Mouse (Mus musculus): ENCODE results near the gene Sall4.

Sall4 gene

GRCm38 (mm10) chr2:168767582-168767981 lies at the start of gene Sall4:
Sall4 (minus strand) TSS chr2:168767943.
- DNase-seq (ENCODE audit: low spot score in 2 of 2): no peak

- no peak for DNase-seq (ENCODE audit: low spot score in 2 of 2)
Measured at GRCm38 (mm10) chr2:168813243-168813642, 45.5 kb upstream of the Sall4 start.

GRCm38 (mm10) chr2:168809895-168810294 lies 42.2 kb upstream of the Sall4 start:
- DNase-seq (ENCODE audit: low spot score in 2 of 2): no peak

- DNase-seq (ENCODE audit: low spot score in 2 of 2): no peak
Measured at GRCm38 (mm10) chr2:168807681-168808080, 39.9 kb upstream of the Sall4 start.

- DNase-seq (ENCODE audit: low spot score in 2 of 2): no peak
Measured at GRCm38 (mm10) chr2:168803849-168804248, 36.1 kb upstream of the Sall4 start.

GRCm38 (mm10) chr2:168799326-168799725 lies 31.6 kb upstream of the Sall4 start:
- DNase-seq (ENCODE audit: low spot score in 2 of 2): no peak

- peak in 1 of 2 experiments; percentile 4 for DNase-seq (ENCODE audit: low spot score in 2 of 2)
Measured at GRCm38 (mm10) chr2:168798921-168799320, 31.2 kb upstream of the Sall4 start.

GRCm38 (mm10) chr2:168791115-168791802 lies 23.5 kb upstream of the Sall4 start:
- peak in 1 of 2 experiments; percentile 11 for DNase-seq (ENCODE audit: low spot score in 2 of 2)

GRCm38 (mm10) chr2:168786174-168786573 lies 18.4 kb upstream of the Sall4 start:
- no peak for DNase-seq (ENCODE audit: low spot score in 2 of 2)

GRCm38 (mm10) chr2:168780596-168780995 lies 12.9 kb upstream of the Sall4 start:
- DNase-seq (ENCODE audit: low spot score in 2 of 2): no peak

GRCm38 (mm10) chr2:168780024-168780423 lies 12.3 kb upstream of the Sall4 start:
- no peak for DNase-seq (ENCODE audit: low spot score in 2 of 2)

- DNase-seq (ENCODE audit: low spot score in 2 of 2): no peak
Measured at GRCm38 (mm10) chr2:168777481-168777880, 9.7 kb upstream of the Sall4 start.

GRCm38 (mm10) chr2:168776238-168776637 lies 8.5 kb upstream of the Sall4 start:
- no peak for DNase-seq (ENCODE audit: low spot score in 2 of 2)

GRCm38 (mm10) chr2:168769259-168769658 lies 1.5 kb upstream of the Sall4 start:
- DNase-seq (ENCODE audit: low spot score in 2 of 2): no peak

- no peak for DNase-seq (ENCODE audit: low spot score in 2 of 2)
Measured at GRCm38 (mm10) chr2:168766538-168767361, 993 bp downstream of the Sall4 start.

- DNase-seq (ENCODE audit: low spot score in 2 of 2): no peak
Measured at GRCm38 (mm10) chr2:168765696-168766537, 1.8 kb downstream of the Sall4 start.

- peak in 1 of 2 experiments; percentile 28 for DNase-seq (ENCODE audit: low spot score in 2 of 2)
Measured at GRCm38 (mm10) chr2:168765065-168765681, 2.6 kb downstream of the Sall4 start.

GRCm38 (mm10) chr2:168764460-168764867 lies 3.3 kb downstream of the Sall4 start:
- no peak for DNase-seq (ENCODE audit: low spot score in 2 of 2)

- no peak for DNase-seq (ENCODE audit: low spot score in 2 of 2)
Measured at GRCm38 (mm10) chr2:168763785-168764184, 4.0 kb downstream of the Sall4 start.

GRCm38 (mm10) chr2:168762411-168762815 lies 5.3 kb downstream of the Sall4 start:
- DNase-seq (ENCODE audit: low spot score in 2 of 2): no peak

GRCm38 (mm10) chr2:168761954-168762353 lies 5.8 kb downstream of the Sall4 start:
- no peak for DNase-seq (ENCODE audit: low spot score in 2 of 2)

GRCm38 (mm10) chr2:168761141-168761540 lies 6.6 kb downstream of the Sall4 start:
- DNase-seq (ENCODE audit: low spot score in 2 of 2): no peak

Measured in left cerebral cortex, adult 9 months (tissue).